Mouse (Mus musculus) thymus, adult 2 months (tissue): Measurements from ENCODE around the gene Glrx3.

Experiments
- CTCF ChIP-seq: fragments of 200-500 bp; IDR thresholded peaks from 2 replicates; pipeline ENCODE4 v1.5.1; 2012; ENCODE audit warnings: mild to moderate bottlenecking, control low read depth, low read length, moderate library complexity, borderline replicate concordance; ENCODE audit not compliant: control insufficient read depth, poor library complexity, insufficient read depth; ENCODE audit errors: extremely low read depth
- POLR2A ChIP-seq: fragments of 200-500 bp; IDR thresholded peaks from 2 replicates; pipeline ENCODE4 v1.6.1; 2012; ENCODE audit warnings: mild to moderate bottlenecking, low read length, control low read depth, moderate library complexity; ENCODE audit not compliant: control insufficient read depth, poor library complexity, insufficient read depth; ENCODE audit errors: extremely low read depth

DNA sequence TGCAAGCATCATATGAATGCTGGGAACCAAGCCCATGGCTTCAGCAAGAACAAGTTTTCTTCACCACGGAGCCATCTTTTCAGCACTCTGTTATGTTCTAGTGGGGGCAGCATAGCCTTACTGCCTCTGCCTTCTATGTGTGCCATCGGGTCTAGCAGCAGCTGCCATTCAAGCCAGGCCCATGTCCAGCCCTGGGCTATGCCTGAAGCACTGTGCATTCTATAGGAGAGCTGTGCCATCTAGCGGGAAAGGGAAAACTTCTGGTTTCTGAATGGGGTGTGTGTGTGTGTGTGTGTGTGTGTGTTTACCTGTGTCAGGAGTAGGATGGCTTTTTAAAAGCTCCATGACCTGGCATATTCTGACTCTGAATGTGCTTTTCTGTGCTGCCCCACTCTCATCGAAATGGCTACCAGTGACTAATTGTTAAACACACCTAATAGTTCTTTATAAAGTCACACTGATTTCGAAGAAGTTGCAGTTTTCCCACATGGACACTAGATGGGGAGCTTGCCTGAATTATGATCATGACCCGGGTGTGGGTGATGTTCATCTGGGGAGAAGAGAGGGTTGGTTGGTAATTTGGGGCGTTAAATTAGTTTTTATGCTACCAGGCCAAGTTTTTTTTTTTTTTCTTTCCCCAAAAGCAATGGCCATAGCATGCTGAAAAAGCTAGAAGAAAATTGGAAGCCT lies 34.2 kb downstream of the Glrx3 start:
- no peak for TF ChIP-seq POLR2A
- no peak for TF ChIP-seq CTCF
